Comparison of ENCODE assay signal across 8 mouse cellular contexts in genomic region chr5:100498436-100499180, GRCm38 (mm10). TPM values are rescaled to one million over a fixed set of nuclear protein-coding genes. Genes with fewer than 3 reads are reported as not detected.
DNase-seq lines count a peak whose midpoint lies in the region; ATAC-seq and TF ChIP-seq lines count a peak whose summit lies in the region.

No protein-coding gene starts in this region.

- POLR2A ChIA-PET in Patski (lab: Charles Lee) = interaction anchor here (0.6 to 1.3 kb wide), 3 partner anchors 30 to 69 kb away, joined by 3 to 8 read pairs (median 3); no protein-coding TSS in a partner anchor

- no peaks in the 10 kb centered on the region for H3K27me3 ChIP-seq in Patski
- H3K27me3 ChIP-seq in hindbrain, embryonic 12.5 days = no peaks in the 10 kb centered on the region

- TF ChIP-seq CTCF in Patski (IDR thresholded peaks at IDR 0.05) = no peak

- WGBS in hindbrain, embryonic 12.5 days = 1% methylated on average over 41 of the region's 46 CpGs

- in situ Hi-C loops in Patski (cut with MboI; ENCODE audit: low pct_unique_long_range_greater_than_20kb) = no loop called here

- no peaks in the 10 kb centered on the region for H3K9me3 ChIP-seq in hindbrain, embryonic 12.5 days (replicated peaks)

- H3K4me2 ChIP-seq in hindbrain, embryonic 12.5 days (replicated peaks) = peak overlapping the region; percentile 76

- peak; percentile 80 for ATAC-seq in Patski
- peak; percentile 68 for ATAC-seq in hindbrain, embryonic 12.5 days (ENCODE audit: low FRiP score)

- H3K4me3 ChIP-seq in hindbrain, embryonic 12.5 days = peak overlapping the region; percentile 79

- peaks cover 19% of the 10 kb centered on the region for H3K4me1 ChIP-seq in hindbrain, embryonic 12.5 days

- DNase-seq in Patski (ENCODE audit: low read depth, low spot score) = no peak
- peak; percentile 84 to 88 for DNase-seq in cerebellum, postnatal 10 days
- DNase-seq in frontal cortex, postnatal 14 days (ENCODE audit: low spot score in 2 of 2) = peak; percentile 40 to 54
- peak; percentile 67 to 69 for DNase-seq in layer of hippocampus, postnatal 36 days
- peak; percentile 84 for DNase-seq in lung, postnatal 25 days (ENCODE audit: low spot score)
- peak; percentile 80 for DNase-seq in ovary, postnatal 36 days (ENCODE audit: low spot score)
- DNase-seq in thymus, postnatal 25 days = peak; percentile 85

- peak overlapping the region; percentile 80 for H3K9ac ChIP-seq in hindbrain, embryonic 12.5 days

- no peaks in the 10 kb centered on the region for H3K36me3 ChIP-seq in hindbrain, embryonic 12.5 days

- CTCF ChIA-PET in Patski (lab: Charles Lee) = interaction anchor here (1.1 to 1.6 kb wide), 3 partner anchors 8 to 38 kb away, joined by 4 to 6 read pairs (median 4); partner anchors contain the start of gene Cops4

- H3K27ac ChIP-seq in hindbrain, embryonic 12.5 days = peak overlapping the region; percentile 73

RNA-seq across cellular contexts. Expression of gene Lin54, which starts 1.8 kb away (rescaled TPM):
- 11.8 TPM for polyA plus RNA-seq in Patski (2021)
- 14.1 and 14.4 TPM in 2 replicates for polyA plus RNA-seq in hindbrain, embryonic 12.5 days (2016; fragmentation: Nextera tagmentation; extraction: Ambion mirVana)
- total RNA-seq in layer of hippocampus, postnatal 36 days (2021) = 10 to 100 TPM; 17.5 to 20.2 TPM

RNA-seq across cellular contexts. Expression of gene Cops4, which starts 19.5 kb away (rescaled TPM):
- 132 TPM for polyA plus RNA-seq in Patski (2021)
- polyA plus RNA-seq in hindbrain, embryonic 12.5 days (2016; fragmentation: Nextera tagmentation; extraction: Ambion mirVana) = 185 and 195 TPM in 2 replicates
- total RNA-seq in layer of hippocampus, postnatal 36 days (2021) = 10 to 100 TPM; 82.2 to 85.0 TPM
